Mouse (Mus musculus): ENCODE results near the gene Gpr31b. TPM values are rescaled to one million over a fixed set of nuclear protein-coding genes. Genes with fewer than 3 reads are reported as not detected.

Gene Gpr31b
- not detected for polyA plus RNA-seq (2014; fragmentation: Illumina TruSeq; extraction: RNeasy Lipid Tissue Mini Kit (QIAGEN cat#74804); ENCODE audit: low read depth, low replicate concordance)

GRCm38 (mm10) chr17:13052124-13052813 is at the start of gene Gpr31b:
Gene Gpr31b (minus strand): TSS chr17:13052296.

GRCm38 (mm10) chr17:13060804-13061203 is 8.7 kb upstream of the Gpr31b start, which contains the start of gene Tcp10b:
Gene Tcp10b (plus strand): TSS chr17:13061104.

DNA sequence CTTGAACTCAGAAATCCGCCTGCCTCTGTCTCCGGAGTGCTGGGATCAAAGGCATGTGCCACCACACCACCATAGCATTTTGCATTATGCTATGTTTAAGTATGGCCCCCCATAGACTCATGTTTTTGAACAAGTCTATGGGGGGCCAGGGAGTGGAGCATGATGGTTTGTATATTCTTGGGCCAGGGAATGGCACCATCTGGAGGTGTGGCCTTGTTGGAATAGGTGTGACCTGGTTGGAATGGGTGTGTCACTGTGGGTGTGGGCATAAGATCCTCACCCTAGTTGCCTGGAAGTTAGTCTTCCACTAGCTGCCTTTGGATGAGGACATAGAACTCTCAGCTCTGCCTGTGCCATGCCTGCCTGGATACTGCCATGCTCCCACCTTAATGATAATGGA is 45.5 kb downstream of the Gpr31b start, which contains the start of gene Sod2:
Gene Sod2, plus strand, starts transcription at position 301 of the 400 bp plus-strand sequence.

Other genes with a start within 250 kb of the Gpr31b start
- not detected for gene Mas1, start 184.2 kb downstream of the Gpr31b start, polyA plus RNA-seq (2014; fragmentation: Illumina TruSeq; extraction: RNeasy Lipid Tissue Mini Kit (QIAGEN cat#74804); ENCODE audit: low read depth, low replicate concordance)
- not detected for gene Mrgprh, start 176.3 kb downstream of the Gpr31b start, polyA plus RNA-seq (2014; fragmentation: Illumina TruSeq; extraction: RNeasy Lipid Tissue Mini Kit (QIAGEN cat#74804); ENCODE audit: low read depth, low replicate concordance)
- gene Pnldc1, start 142.1 kb downstream of the Gpr31b start, polyA plus RNA-seq (2014; fragmentation: Illumina TruSeq; extraction: RNeasy Lipid Tissue Mini Kit (QIAGEN cat#74804); ENCODE audit: low read depth, low replicate concordance): not detected
- gene Tcp1, start 136.6 kb downstream of the Gpr31b start, polyA plus RNA-seq (2014; fragmentation: Illumina TruSeq; extraction: RNeasy Lipid Tissue Mini Kit (QIAGEN cat#74804); ENCODE audit: low read depth, low replicate concordance): 209 TPM
- 88.3 TPM for gene Mrpl18, start 136.0 kb downstream of the Gpr31b start, polyA plus RNA-seq (2014; fragmentation: Illumina TruSeq; extraction: RNeasy Lipid Tissue Mini Kit (QIAGEN cat#74804); ENCODE audit: low read depth, low replicate concordance)
- gene Acat3, start 111.7 kb downstream of the Gpr31b start, polyA plus RNA-seq (2014; fragmentation: Illumina TruSeq; extraction: RNeasy Lipid Tissue Mini Kit (QIAGEN cat#74804); ENCODE audit: low read depth, low replicate concordance): 353 TPM
- gene Acat2, start 91.5 kb downstream of the Gpr31b start, polyA plus RNA-seq (2014; fragmentation: Illumina TruSeq; extraction: RNeasy Lipid Tissue Mini Kit (QIAGEN cat#74804); ENCODE audit: low read depth, low replicate concordance): 81.3 TPM
- gene Wtap, start 58.1 kb downstream of the Gpr31b start, polyA plus RNA-seq (2014; fragmentation: Illumina TruSeq; extraction: RNeasy Lipid Tissue Mini Kit (QIAGEN cat#74804); ENCODE audit: low read depth, low replicate concordance): 55.4 TPM
- gene Sod2, start 45.5 kb downstream of the Gpr31b start, polyA plus RNA-seq (2014; fragmentation: Illumina TruSeq; extraction: RNeasy Lipid Tissue Mini Kit (QIAGEN cat#74804); ENCODE audit: low read depth, low replicate concordance): 170 TPM
- gene Tcp10b, start 8.8 kb upstream of the Gpr31b start, polyA plus RNA-seq (2014; fragmentation: Illumina TruSeq; extraction: RNeasy Lipid Tissue Mini Kit (QIAGEN cat#74804); ENCODE audit: low read depth, low replicate concordance): 0.26 TPM
- gene Unc93a, start 79.5 kb upstream of the Gpr31b start, polyA plus RNA-seq (2014; fragmentation: Illumina TruSeq; extraction: RNeasy Lipid Tissue Mini Kit (QIAGEN cat#74804); ENCODE audit: low read depth, low replicate concordance): not detected
- not detected for gene Smok2a, start 168.9 kb upstream of the Gpr31b start, polyA plus RNA-seq (2014; fragmentation: Illumina TruSeq; extraction: RNeasy Lipid Tissue Mini Kit (QIAGEN cat#74804); ENCODE audit: low read depth, low replicate concordance)
- not detected for gene Smok2b, start 178.0 kb upstream of the Gpr31b start, polyA plus RNA-seq (2014; fragmentation: Illumina TruSeq; extraction: RNeasy Lipid Tissue Mini Kit (QIAGEN cat#74804); ENCODE audit: low read depth, low replicate concordance)